Mouse (Mus musculus) forebrain, embryonic 12.5 days (tissue): ENCODE results near the gene Smyd3. TPM values are rescaled to one million over a fixed set of nuclear protein-coding genes. Genes with fewer than 3 reads are reported as not detected.

Experiments used
- ATAC-seq: fragments of 200-750 bp; cut with Nextera tagmentation; 2 replicates; pipeline ENCODE4 v1.8.0; 2017; ENCODE audit warnings: moderate TSS enrichment; ENCODE audit not compliant: low FRiP score
- H3K27ac ChIP-seq: fragments of 300-500 bp; sonication (generic); 2 replicates; pipeline ENCODE4 v1.5.1; 2016; ENCODE audit warnings: mild to moderate bottlenecking
- H3K27me3 ChIP-seq: fragments of 300-500 bp; sonication (generic); 2 replicates; pipeline ENCODE4 v1.6.1; 2016; ENCODE audit warnings: mild to moderate bottlenecking
- H3K36me3 ChIP-seq: fragments of 300-500 bp; sonication (generic); replicated peaks from 2 replicates; pipeline ENCODE4 v1.6.1; 2016; ENCODE audit warnings: mild to moderate bottlenecking
- H3K4me1 ChIP-seq: fragments of 300-500 bp; sonication (generic); 2 replicates; pipeline ENCODE4 v1.6.1; 2016
- H3K4me2 ChIP-seq: fragments of 300-500 bp; sonication (generic); 2 replicates; pipeline ENCODE4 v1.6.1; 2016; ENCODE audit warnings: mild to moderate bottlenecking, moderate library complexity
- H3K4me3 ChIP-seq: fragments of 300-500 bp; sonication (generic); replicated peaks from 2 replicates; pipeline ENCODE4 v1.5.1; 2016; ENCODE audit warnings: mild to moderate bottlenecking
- H3K9ac ChIP-seq: fragments of 300-500 bp; sonication (generic); 2 replicates; pipeline ENCODE4 v1.6.1; 2016; ENCODE audit warnings: mild to moderate bottlenecking
- H3K9me3 ChIP-seq: fragments of 300-500 bp; sonication (generic); 2 replicates; pipeline ENCODE4 v1.6.1; 2016
- WGBS: fragments of 180-500 bp; shearing (Covaris S2); methylation state at CpG from one replicate; pipeline ENCODE4 v1.1.7; 2016; 5-methylcytosine and 5-hydroxymethylcytosine counted together
- polyA plus RNA-seq: library from polyadenylated mRNA; unstranded; fragments of >200 nt; fragmentation: Nextera tagmentation; extraction: Ambion mirVana; gene quantifications from 2 replicates; pipeline ENCODE4 v1.2.1, GENCODE M21; 2016

Gene Smyd3
- polyA plus RNA-seq, 1 experiment from 2014 or later, result 13.5 TPM

GRCm38 (mm10) chr1:179161947-179162346 is 355.9 kb downstream of the Smyd3 start:
- ATAC-seq, result no peak
- no peak overlapping the region for H3K27ac ChIP-seq

GRCm38 (mm10) chr1:179160697-179161096 is 357.1 kb downstream of the Smyd3 start:
- Histone ChIP-seq H3K4me2 (no peak overlapping the region), H3K27ac (no peak overlapping the region), H3K4me3 (no peak overlapping the region), H3K9me3 (no peaks in the 10 kb centered on the region), H3K4me1 (peaks cover 20% of the 10 kb centered on the region), H3K36me3 (no peaks in the 10 kb centered on the region), H3K9ac (no peak overlapping the region), H3K27me3 (peaks cover 3% of the 10 kb centered on the region; the same call in 1 of the 2 replicates)
- ATAC-seq, result no peak
- 64% methylated on average over 3 of the region's 3 CpGs for WGBS

More at GRCm38 (mm10) chr1:179161947-179162346, 355.9 kb downstream of the Smyd3 start:
- Histone ChIP-seq H3K36me3 (no peaks in the 10 kb centered on the region), H3K4me1 (peaks cover 20% of the 10 kb centered on the region), H3K9me3 (no peaks in the 10 kb centered on the region), H3K27me3 (peaks cover 3% of the 10 kb centered on the region; the same call in 1 of the 2 replicates), H3K9ac (no peak overlapping the region), H3K4me3 (no peak overlapping the region), H3K4me2 (no peak overlapping the region)
- WGBS, result 12% methylated on average over 6 of the region's 6 CpGs

GRCm38 (mm10) chr1:179152376-179152775 is 365.5 kb downstream of the Smyd3 start:
- no peak overlapping the region for H3K4me3 ChIP-seq
- no peaks in the 10 kb centered on the region for H3K27me3 ChIP-seq
- H3K36me3 ChIP-seq, result no peaks in the 10 kb centered on the region
- H3K9me3 ChIP-seq, result no peaks in the 10 kb centered on the region
- H3K9ac ChIP-seq, result no peak overlapping the region
- ATAC-seq, result no peak
- no peak overlapping the region for H3K27ac ChIP-seq
- no peaks in the 10 kb centered on the region for H3K4me1 ChIP-seq
- H3K4me2 ChIP-seq, result no peak overlapping the region
- 82% methylated on average over 9 of the region's 9 CpGs for WGBS

- H3K27ac ChIP-seq, result no peak overlapping the region
- H3K4me2 ChIP-seq, result no peak overlapping the region
- ATAC-seq, result no peak
- no peak overlapping the region for H3K9ac ChIP-seq
- H3K27me3 ChIP-seq, result no peaks in the 10 kb centered on the region
- H3K9me3 ChIP-seq, result no peaks in the 10 kb centered on the region
- H3K36me3 ChIP-seq, result no peaks in the 10 kb centered on the region
- H3K4me3 ChIP-seq, result no peak overlapping the region
- WGBS, result 78% methylated on average over 2 of the region's 2 CpGs
- H3K4me1 ChIP-seq, result no peaks in the 10 kb centered on the region
Measured at GRCm38 (mm10) chr1:179151275-179151674, 366.6 kb downstream of the Smyd3 start.

GRCm38 (mm10) chr1:179149468-179150140 is 368.2 kb downstream of the Smyd3 start:
- WGBS, result 88% methylated on average over 5 of the region's 5 CpGs
- H3K9me3 ChIP-seq, result no peaks in the 10 kb centered on the region

GRCm38 (mm10) chr1:179146730-179147167 is 371.1 kb downstream of the Smyd3 start:
- ATAC-seq, result no peak
- Histone ChIP-seq H3K27ac (no peak overlapping the region), H3K4me2 (no peak overlapping the region), H3K4me3 (no peak overlapping the region), H3K9ac (no peak overlapping the region), H3K9me3 (no peaks in the 10 kb centered on the region), H3K4me1 (peaks cover 5% of the 10 kb centered on the region; the same call in 1 of the 2 replicates), H3K36me3 (no peaks in the 10 kb centered on the region), H3K27me3 (0 out of 2 replicates have a peak, but pooled peaks cover 2% of the 10 kb centered on the region)
- WGBS, result 53% methylated on average over 9 of the region's 9 CpGs

More at GRCm38 (mm10) chr1:179149468-179150140, 368.2 kb downstream of the Smyd3 start:
- Histone ChIP-seq H3K4me2 (no peak overlapping the region), H3K27me3 (no peaks in the 10 kb centered on the region), H3K4me1 (peaks cover 3% of the 10 kb centered on the region; the same call in 1 of the 2 replicates), H3K9ac (no peak overlapping the region), H3K27ac (no peak overlapping the region), H3K4me3 (no peak overlapping the region), H3K36me3 (no peaks in the 10 kb centered on the region)
- ATAC-seq, result no peak

GRCm38 (mm10) chr1:179143154-179143832 is 374.5 kb downstream of the Smyd3 start:
- Histone ChIP-seq H3K27me3 (0 out of 2 replicates have a peak, but pooled peaks cover 13% of the 10 kb centered on the region), H3K4me3 (no peak overlapping the region), H3K9ac (no peak overlapping the region), H3K27ac (no peak overlapping the region), H3K9me3 (no peaks in the 10 kb centered on the region), H3K36me3 (no peaks in the 10 kb centered on the region), H3K4me2 (no peak overlapping the region), H3K4me1 (peaks cover 5% of the 10 kb centered on the region; the same call in 1 of the 2 replicates)
- WGBS, result 84% methylated on average over 11 of the region's 11 CpGs
- no peak for ATAC-seq

- ATAC-seq, result 0 out of 2 replicates have a peak, but pooled peaks have one; percentile 46
- Histone ChIP-seq H3K27ac (no peak overlapping the region), H3K36me3 (no peaks in the 10 kb centered on the region), H3K4me1 (peaks cover 5% of the 10 kb centered on the region; the same call in 1 of the 2 replicates), H3K4me3 (no peak overlapping the region), H3K9ac (no peak overlapping the region), H3K27me3 (0 out of 2 replicates have a peak, but pooled peaks cover 19% of the 10 kb centered on the region), H3K9me3 (no peaks in the 10 kb centered on the region), H3K4me2 (no peak overlapping the region)
- 55% methylated on average over 3 of the region's 3 CpGs for WGBS
Measured at GRCm38 (mm10) chr1:179142177-179142576, 375.7 kb downstream of the Smyd3 start.

GRCm38 (mm10) chr1:179141071-179141650 is 376.7 kb downstream of the Smyd3 start:
- WGBS, result 75% methylated on average over 12 of the region's 12 CpGs
- H3K9ac ChIP-seq, result no peak overlapping the region
- ATAC-seq, result no peak

GRCm38 (mm10) chr1:179137145-179137477 is 380.7 kb downstream of the Smyd3 start:
- WGBS, result 83% methylated on average over 3 of the region's 3 CpGs
- Histone ChIP-seq H3K27me3 (0 out of 2 replicates have a peak, but pooled peaks cover 23% of the 10 kb centered on the region), H3K9me3 (0 out of 2 replicates have a peak, but pooled peaks cover 10% of the 10 kb centered on the region), H3K27ac (no peak overlapping the region), H3K9ac (no peak overlapping the region), H3K4me2 (no peak overlapping the region), H3K4me1 (peaks cover 7% of the 10 kb centered on the region), H3K4me3 (no peak overlapping the region), H3K36me3 (no peaks in the 10 kb centered on the region)
- no peak for ATAC-seq

More at GRCm38 (mm10) chr1:179141071-179141650, 376.7 kb downstream of the Smyd3 start:
- H3K27me3 ChIP-seq, result 0 out of 2 replicates have a peak, but pooled peaks cover 23% of the 10 kb centered on the region
- H3K4me2 ChIP-seq, result no peak overlapping the region
- H3K4me1 ChIP-seq, result peaks cover 12% of the 10 kb centered on the region
- no peaks in the 10 kb centered on the region for H3K9me3 ChIP-seq
- H3K27ac ChIP-seq, result no peak overlapping the region
- no peaks in the 10 kb centered on the region for H3K36me3 ChIP-seq
- H3K4me3 ChIP-seq, result no peak overlapping the region

- H3K9me3 ChIP-seq, result 0 out of 2 replicates have a peak, but pooled peaks cover 10% of the 10 kb centered on the region
- H3K36me3 ChIP-seq, result no peaks in the 10 kb centered on the region
- H3K4me2 ChIP-seq, result no peak overlapping the region
- no peak overlapping the region for H3K27ac ChIP-seq
- no peak for ATAC-seq
- H3K9ac ChIP-seq, result no peak overlapping the region
- 0 out of 2 replicates have a peak, but pooled peaks cover 19% of the 10 kb centered on the region for H3K27me3 ChIP-seq
- no peak overlapping the region for H3K4me3 ChIP-seq
- peaks cover 7% of the 10 kb centered on the region for H3K4me1 ChIP-seq
- WGBS, result 67% methylated on average over 14 of the region's 14 CpGs
Measured at GRCm38 (mm10) chr1:179136461-179137144, 381.2 kb downstream of the Smyd3 start.
